ENCODE assay signal across 8 mouse cellular contexts in genomic region chr11:101658751-101659558, GRCm38 (mm10). TPM values are rescaled to one million over a fixed set of nuclear protein-coding genes. Genes with fewer than 3 reads are reported as not detected.
DNase-seq lines count a peak whose midpoint lies in the region; ATAC-seq and TF ChIP-seq lines count a peak whose summit lies in the region.

No protein-coding gene starts in this region.

- no peak overlapping the region for H3K9ac ChIP-seq in heart, embryonic 12.5 days
- H3K9ac ChIP-seq in kidney, postnatal 0 days (ENCODE audit: low read depth, low read length): no peak overlapping the region
- H3K9ac ChIP-seq in lung, embryonic 15.5 days: no peak overlapping the region

- peak; percentile 98 for TF ChIP-seq CTCF in kidney, postnatal 0 days (IDR thresholded peaks at IDR 0.05; ENCODE audit: low read depth)

- 0 out of 2 replicates have a peak, but pooled peaks have one; percentile 16 for ATAC-seq in heart, embryonic 12.5 days (ENCODE audit: insufficient number of reproducible peaks, low FRiP score)
- peak; percentile 30 for ATAC-seq in kidney, postnatal 0 days (replicated peaks; ENCODE audit: low FRiP score, low read depth)
- no peak for ATAC-seq in lung, embryonic 15.5 days (ENCODE audit: borderline replicate concordance, extremely low read depth, low FRiP score, low TSS enrichment)

- H3K36me3 ChIP-seq in heart, embryonic 12.5 days: no peaks in the 10 kb centered on the region
- no peaks in the 10 kb centered on the region for H3K36me3 ChIP-seq in kidney, postnatal 0 days (ENCODE audit: insufficient read depth, low read length)
- no peaks in the 10 kb centered on the region for H3K36me3 ChIP-seq in lung, embryonic 15.5 days

- H3K27ac ChIP-seq in heart, embryonic 12.5 days (ENCODE audit: poor library complexity, severe bottlenecking): peak overlapping the region; percentile 77
- H3K27ac ChIP-seq in kidney, postnatal 0 days: peak overlapping the region; percentile 20
- peak overlapping the region; percentile 75 for H3K27ac ChIP-seq in lung, embryonic 15.5 days

- peak; percentile 90 for DNase-seq in CD4-positive, CD25-positive, alpha-beta regulatory T cell, adult 2 months (ENCODE audit: low read depth, low spot score)
- DNase-seq in T-cell, adult 2 months (ENCODE audit: low spot score): peak; percentile 68
- peak; percentile 71 for DNase-seq in embryo, embryonic 11.5 days (ENCODE audit: low read depth, low spot score)
- peak; percentile 88 for DNase-seq in kidney, postnatal 0 days (ENCODE audit: low spot score)
- peak; percentile 94 for DNase-seq in retina, embryonic 14.5 days (ENCODE audit: low spot score)
- no peak for DNase-seq in urinary bladder, postnatal 4 days (ENCODE audit: low spot score in 2 of 2)

- 0 out of 2 replicates have a peak overlapping the region, but pooled peaks have one; percentile 28 for H3K4me2 ChIP-seq in heart, embryonic 12.5 days
- H3K4me2 ChIP-seq in kidney, postnatal 0 days (ENCODE audit: low read length): no peak overlapping the region
- H3K4me2 ChIP-seq in lung, embryonic 15.5 days: no peak overlapping the region

- no peaks in the 10 kb centered on the region for H3K9me3 ChIP-seq in heart, embryonic 12.5 days (replicated peaks)
- H3K9me3 ChIP-seq in kidney, postnatal 0 days (replicated peaks; ENCODE audit: low read length): no peaks in the 10 kb centered on the region
- H3K9me3 ChIP-seq in lung, embryonic 15.5 days: no peaks in the 10 kb centered on the region

- no peaks in the 10 kb centered on the region for H3K27me3 ChIP-seq in heart, embryonic 12.5 days (replicated peaks)
- H3K27me3 ChIP-seq in kidney, postnatal 0 days (ENCODE audit: insufficient read depth, low read length): no peaks in the 10 kb centered on the region
- no peaks in the 10 kb centered on the region for H3K27me3 ChIP-seq in lung, embryonic 15.5 days

- no peak overlapping the region for H3K4me3 ChIP-seq in heart, embryonic 12.5 days
- no peak overlapping the region for H3K4me3 ChIP-seq in kidney, postnatal 0 days (replicated peaks; ENCODE audit: low read depth, low read length)
- no peak overlapping the region for H3K4me3 ChIP-seq in lung, embryonic 15.5 days

- H3K4me1 ChIP-seq in heart, embryonic 12.5 days (replicated peaks): peaks cover 11% of the 10 kb centered on the region
- H3K4me1 ChIP-seq in kidney, postnatal 0 days (replicated peaks; ENCODE audit: insufficient read depth, low read length): 0 out of 2 replicates have a peak, but pooled peaks cover 3% of the 10 kb centered on the region
- 0 out of 2 replicates have a peak, but pooled peaks cover 10% of the 10 kb centered on the region for H3K4me1 ChIP-seq in lung, embryonic 15.5 days

- WGBS in heart, embryonic 12.5 days: 30% methylated on average over 10 of the region's 10 CpGs
- 31% methylated on average over 10 of the region's 10 CpGs for WGBS in kidney, postnatal 0 days
- WGBS in lung, embryonic 15.5 days: 28% methylated on average over 10 of the region's 10 CpGs

RNA-seq across cellular contexts. Expression of gene Arl4d, which starts 6.4 kb away (rescaled TPM):
- 10.0 and 10.3 TPM in 2 replicates for polyA plus RNA-seq in heart, embryonic 12.5 days (2016; fragmentation: Nextera tagmentation; extraction: Ambion mirVana)
- polyA plus RNA-seq in kidney, postnatal 0 days (2015; fragmentation: Nextera tagmentation; extraction: Ambion mirVana): 7.0 and 7.9 TPM in 2 replicates
- 4.4 and 4.9 TPM in 2 replicates for polyA plus RNA-seq in lung, embryonic 15.5 days (2015; fragmentation: Nextera tagmentation; extraction: Ambion mirVana)

RNA-seq across cellular contexts. Expression of gene Rdm1, which starts 32.0 kb away (rescaled TPM):
- polyA plus RNA-seq in heart, embryonic 12.5 days (2016; fragmentation: Nextera tagmentation; extraction: Ambion mirVana): 28.3 and 36.2 TPM in 2 replicates
- polyA plus RNA-seq in kidney, postnatal 0 days (2015; fragmentation: Nextera tagmentation; extraction: Ambion mirVana): 30.9 and 37.6 TPM in 2 replicates
- 46.5 and 49.8 TPM in 2 replicates for polyA plus RNA-seq in lung, embryonic 15.5 days (2015; fragmentation: Nextera tagmentation; extraction: Ambion mirVana)

RNA-seq across cellular contexts. Expression of gene Gm11634, which starts 59.9 kb away (rescaled TPM):
- not detected in 2 replicates for polyA plus RNA-seq in heart, embryonic 12.5 days (2016; fragmentation: Nextera tagmentation; extraction: Ambion mirVana)
- polyA plus RNA-seq in kidney, postnatal 0 days (2015; fragmentation: Nextera tagmentation; extraction: Ambion mirVana): 0.37 TPM in 1 of 2 replicates, not detected in the other
- not detected in 2 replicates for polyA plus RNA-seq in lung, embryonic 15.5 days (2015; fragmentation: Nextera tagmentation; extraction: Ambion mirVana)

Comparison
In these comparisons a context has a peak if more than half of its experiments do, and no peak if none do; other contexts are left out.
1. DNase-seq: peak in CD4-positive, CD25-positive, alpha-beta regulatory T cell, adult 2 months (single experiment), T-cell, adult 2 months (single experiment), embryo, embryonic 11.5 days (single experiment), kidney, postnatal 0 days (single experiment) and retina, embryonic 14.5 days (single experiment); none in urinary bladder, postnatal 4 days (0 of 2).
2. H3K27ac ChIP-seq: peak in every context shown above with its lines; median percentile 77 in heart, embryonic 12.5 days; 75 in lung, embryonic 15.5 days; 20 in kidney, postnatal 0 days.